Mouse (Mus musculus): ENCODE measurements at regions not wholly inside any gene's neighbourhood (a gene's known extent, or its start where the extent isn't known, plus 50 kb on each side); places are given as distances from the start of the nearest gene placed in this dataset.

GRCm38 (mm10) chr2:80998296-80998695 lies 381.3 kb downstream of the Nup35 start:
- DNase-seq: no peak

- DNase-seq: no peak
These were observed 390.0 kb downstream of the Nup35 start for GRCm38 (mm10) chr2:81007071-81007470.

GRCm38 (mm10) chr2:81023620-81024019 lies 406.6 kb downstream of the Nup35 start:
- no peak for DNase-seq

All from cerebellum, adult 18-20 months (tissue).